Mouse (Mus musculus) stomach, postnatal 0 days (tissue): Measurements from ENCODE around the gene Scaf4. TPM values are rescaled to one million over a fixed set of nuclear protein-coding genes. Genes with fewer than 3 reads are reported as not detected.
A peak's percentile ranks its signal among the peaks of the same experiment; 100 is the strongest.

Experiments
- ATAC-seq: fragments of 200-750 bp; cut with Nextera tagmentation; 2 replicates; pipeline ENCODE4 v1.8.0; 2017; ENCODE audit not compliant: low FRiP score, low TSS enrichment
- DNase-seq: peaks from one replicate; pipeline ENCODE4 v3.0.0-alpha.2; 2016; ENCODE audit warnings: low spot score
- H3K27ac ChIP-seq: fragments of 300-500 bp; sonication (generic); replicated peaks from 2 replicates; pipeline ENCODE4 v1.5.1; 2014; ENCODE audit warnings: mild to moderate bottlenecking, control low read depth
- H3K27me3 ChIP-seq: fragments of 300-500 bp; sonication (generic); 2 replicates; pipeline ENCODE4 v1.6.1; 2014; ENCODE audit warnings: low read length; ENCODE audit not compliant: control insufficient read depth, insufficient read depth
- H3K36me3 ChIP-seq: fragments of 300-500 bp; sonication (generic); 2 replicates; pipeline ENCODE4 v1.6.1; 2014; ENCODE audit warnings: low read length, mixed read lengths; ENCODE audit not compliant: control insufficient read depth, insufficient read depth
- H3K4me1 ChIP-seq: fragments of 300-500 bp; sonication (generic); replicated peaks from 2 replicates; pipeline ENCODE4 v1.6.1; 2014; ENCODE audit warnings: antibody characterized with exemption; ENCODE audit not compliant: control insufficient read depth, insufficient read depth
- H3K4me2 ChIP-seq: fragments of 300-500 bp; sonication (generic); replicated peaks from 2 replicates; pipeline ENCODE4 v1.6.1; 2014; ENCODE audit warnings: low read depth, mild to moderate bottlenecking, control low read depth, moderate library complexity
- H3K4me3 ChIP-seq: fragments of 300-500 bp; sonication (generic); 2 replicates; pipeline ENCODE4 v1.5.1; 2014; ENCODE audit warnings: low read depth, low read length, control low read depth
- H3K9ac ChIP-seq: fragments of 300-500 bp; sonication (generic); 2 replicates; pipeline ENCODE4 v1.6.1; 2014; ENCODE audit warnings: mild to moderate bottlenecking, low read length, control low read depth, mixed read lengths
- H3K9me3 ChIP-seq: fragments of 300-500 bp; sonication (generic); 2 replicates; pipeline ENCODE4 v1.6.1; 2016; ENCODE audit warnings: low read length; ENCODE audit not compliant: control insufficient read depth
- CTCF ChIP-seq: IDR thresholded peaks from 2 replicates; pipeline ENCODE4 v1.5.1; 2016; ENCODE audit warnings: antibody characterized with exemption, low read depth, mild to moderate bottlenecking, moderate library complexity
- EP300 ChIP-seq: optimal IDR thresholded peaks from 2 replicates; pipeline ENCODE3; 2016; ENCODE audit warnings: antibody characterized with exemption
- WGBS: fragments of 180-500 bp; shearing (Covaris S2); extraction: QIAGEN DNeasy Blood & Tissue Kit; methylation state at CpG from one replicate; pipeline ENCODE4 v1.1.7; 2014; 5-methylcytosine and 5-hydroxymethylcytosine counted together
- polyA plus RNA-seq: library from polyadenylated mRNA; unstranded; fragments of >200 nt; fragmentation: Nextera tagmentation; extraction: Ambion mirVana; gene quantifications from 2 replicates; pipeline ENCODE4 v1.2.1, GENCODE M21; 2015

The Scaf4 gene
- polyA plus RNA-seq, 1 experiment from 2014 or later: 8.3 TPM

DNA sequence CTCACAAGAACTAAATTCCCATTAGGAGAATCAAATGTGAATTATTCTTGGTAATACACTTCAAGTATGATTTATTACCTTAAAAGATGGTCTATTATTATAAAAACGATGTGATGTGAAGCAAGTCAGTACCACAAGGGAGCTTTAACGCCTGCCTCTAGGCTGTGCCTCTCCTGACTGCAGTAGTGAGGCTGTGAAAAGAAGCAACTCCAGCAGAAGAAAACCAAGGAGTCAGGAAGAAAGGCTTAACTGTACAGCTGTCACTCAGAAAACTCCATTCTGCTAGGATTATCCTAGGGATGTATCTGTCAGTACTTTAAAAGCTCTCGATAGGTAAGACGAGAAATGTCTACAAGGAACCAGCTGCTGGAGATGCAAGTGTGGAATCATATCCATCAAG lies 42.4 kb downstream of the Scaf4 start:
- H3K27ac ChIP-seq: no peak overlapping the region
- H3K4me1 ChIP-seq: no peaks in the 10 kb centered on the region
- no peak overlapping the region for H3K9ac ChIP-seq
- no peak for TF ChIP-seq EP300
- TF ChIP-seq CTCF: no peak
- ATAC-seq: no peak
- WGBS: 65% methylated on average over 4 of the region's 4 CpGs
- no peak overlapping the region for H3K4me3 ChIP-seq
- peaks cover 24% of the 10 kb centered on the region for H3K36me3 ChIP-seq
- DNase-seq: no peak
- H3K27me3 ChIP-seq: no peaks in the 10 kb centered on the region
- H3K9me3 ChIP-seq: no peaks in the 10 kb centered on the region
- no peak overlapping the region for H3K4me2 ChIP-seq

DNA sequence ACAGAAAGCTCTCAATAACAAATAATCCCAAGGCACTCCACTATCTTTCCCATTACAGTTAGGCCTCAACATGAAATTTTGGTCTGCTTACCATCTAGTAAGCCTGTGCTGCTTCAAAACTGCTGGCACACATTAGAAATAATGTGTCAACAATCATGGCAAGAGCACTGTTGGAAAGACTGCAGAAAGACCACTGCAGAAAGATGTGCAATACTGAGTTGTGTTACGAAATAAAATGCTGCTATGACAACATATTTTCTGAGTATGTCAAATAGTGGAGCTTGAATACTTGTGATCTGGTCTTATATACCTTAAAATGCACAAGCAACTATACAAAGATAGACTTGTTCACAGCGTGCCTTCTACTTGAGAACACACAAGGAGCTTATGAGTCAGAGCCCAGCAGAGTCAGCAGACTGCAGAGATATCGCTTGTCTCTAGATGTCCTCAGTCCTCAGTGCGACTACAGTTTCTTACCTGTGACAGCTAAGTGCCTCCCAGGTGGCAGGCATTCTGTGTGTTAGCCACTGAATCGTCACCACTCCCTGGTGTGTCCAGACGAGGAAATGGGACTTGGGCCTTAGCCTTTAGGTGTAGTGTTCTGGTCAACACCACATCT lies 45.1 kb downstream of the Scaf4 start:
- Histone ChIP-seq H3K9ac (no peak overlapping the region), H3K4me2 (no peak overlapping the region), H3K27ac (no peak overlapping the region), H3K9me3 (no peaks in the 10 kb centered on the region), H3K4me1 (no peaks in the 10 kb centered on the region), H3K27me3 (no peaks in the 10 kb centered on the region), H3K36me3 (peaks cover 13% of the 10 kb centered on the region; the same call in 1 of the 2 replicates), H3K4me3 (no peak overlapping the region)
- WGBS: 79% methylated on average over 6 of the region's 6 CpGs
- TF ChIP-seq EP300 (no peak), CTCF (peak; percentile 27; the same call in 1 of the 2 replicates)
- DNase-seq: no peak
- ATAC-seq: peak; percentile 80

DNA sequence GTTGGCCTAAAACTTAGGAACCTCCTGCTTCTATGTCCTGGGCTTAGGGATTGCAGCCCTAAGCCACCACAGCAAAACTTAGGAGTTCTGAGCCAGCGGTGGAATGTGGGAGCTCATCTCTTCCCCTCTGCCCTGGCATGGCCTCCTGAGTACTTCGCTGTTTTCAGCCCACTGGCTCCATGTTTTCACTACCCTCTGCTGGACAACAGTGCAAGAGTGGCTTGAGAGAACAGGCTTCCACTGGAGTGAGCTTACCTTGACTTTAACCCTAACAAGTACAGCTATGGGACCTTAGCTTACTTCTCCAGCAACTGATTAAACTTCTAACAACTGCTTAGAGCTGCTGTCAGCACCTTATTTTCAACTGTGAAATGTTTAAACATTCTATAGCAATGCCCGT lies 49.1 kb downstream of the Scaf4 start:
- Histone ChIP-seq H3K9ac (no peak overlapping the region), H3K9me3 (no peaks in the 10 kb centered on the region), H3K4me2 (no peak overlapping the region), H3K27ac (no peak overlapping the region), H3K27me3 (no peaks in the 10 kb centered on the region), H3K4me1 (no peaks in the 10 kb centered on the region), H3K36me3 (peaks cover 2% of the 10 kb centered on the region; the same call in 1 of the 2 replicates), H3K4me3 (no peak overlapping the region)
- DNase-seq: no peak
- TF ChIP-seq CTCF (0 out of 2 replicates have a peak, but pooled peaks have one; percentile 24), EP300 (no peak)
- no peak for ATAC-seq
- 80% methylated on average over 3 of the region's 3 CpGs for WGBS

DNA sequence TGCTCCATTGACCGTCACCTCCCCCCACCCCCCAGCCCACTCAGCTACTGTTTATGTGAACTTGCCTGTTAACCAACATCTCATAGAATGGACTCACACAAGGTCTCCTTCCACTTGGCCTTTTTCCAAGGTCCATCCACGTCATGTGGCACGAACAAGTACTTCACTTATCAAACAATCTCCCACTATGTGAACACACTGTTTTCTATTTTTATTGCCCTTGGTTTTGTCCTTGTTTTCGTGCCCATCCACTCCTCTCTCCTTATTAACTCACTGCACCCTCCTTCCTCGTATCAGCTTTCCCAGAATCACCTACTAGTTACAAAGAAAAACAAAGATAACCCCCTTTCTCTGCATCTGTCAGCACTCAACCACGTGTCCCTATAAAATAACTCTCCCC lies 49.7 kb downstream of the Scaf4 start:
- Histone ChIP-seq H3K4me1 (no peaks in the 10 kb centered on the region), H3K4me3 (no peak overlapping the region), H3K4me2 (no peak overlapping the region), H3K27ac (no peak overlapping the region), H3K36me3 (peaks cover 4% of the 10 kb centered on the region), H3K9me3 (no peaks in the 10 kb centered on the region), H3K27me3 (no peaks in the 10 kb centered on the region), H3K9ac (no peak overlapping the region)
- ATAC-seq: no peak
- no peak for DNase-seq
- 68% methylated on average over 6 of the region's 6 CpGs for WGBS
- TF ChIP-seq CTCF: no peak
- no peak for TF ChIP-seq EP300

DNA sequence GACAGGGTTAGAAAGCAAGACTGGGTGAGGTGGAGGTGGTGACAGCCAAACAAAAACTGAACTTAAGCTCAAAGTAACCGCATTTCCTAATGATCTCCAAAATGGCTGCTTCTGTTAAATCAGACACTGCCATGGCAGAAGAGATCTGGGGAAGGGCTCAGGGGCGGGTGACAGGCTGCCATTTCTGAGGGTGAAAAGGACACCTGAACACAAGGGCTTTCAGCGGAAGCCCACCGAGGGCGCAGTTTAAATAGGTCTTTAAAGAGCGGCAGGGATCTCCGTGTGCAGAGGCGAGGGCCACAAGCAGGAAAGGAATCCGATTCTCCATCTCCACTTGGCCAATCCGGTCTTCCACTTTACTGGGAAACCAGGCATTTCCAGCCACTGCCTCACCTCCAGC lies 50.6 kb downstream of the Scaf4 start:
- ATAC-seq (no peak), DNase-seq (no peak)
- peaks cover 4% of the 10 kb centered on the region for H3K36me3 ChIP-seq
- TF ChIP-seq EP300 (no peak), CTCF (no peak)
- H3K9me3 ChIP-seq: no peaks in the 10 kb centered on the region
- H3K27ac ChIP-seq: no peak overlapping the region
- no peak overlapping the region for H3K4me2 ChIP-seq
- H3K4me1 ChIP-seq: no peaks in the 10 kb centered on the region
- no peak overlapping the region for H3K9ac ChIP-seq
- H3K27me3 ChIP-seq: no peaks in the 10 kb centered on the region
- WGBS: 94% methylated on average over 10 of the region's 10 CpGs
- H3K4me3 ChIP-seq: no peak overlapping the region

DNA sequence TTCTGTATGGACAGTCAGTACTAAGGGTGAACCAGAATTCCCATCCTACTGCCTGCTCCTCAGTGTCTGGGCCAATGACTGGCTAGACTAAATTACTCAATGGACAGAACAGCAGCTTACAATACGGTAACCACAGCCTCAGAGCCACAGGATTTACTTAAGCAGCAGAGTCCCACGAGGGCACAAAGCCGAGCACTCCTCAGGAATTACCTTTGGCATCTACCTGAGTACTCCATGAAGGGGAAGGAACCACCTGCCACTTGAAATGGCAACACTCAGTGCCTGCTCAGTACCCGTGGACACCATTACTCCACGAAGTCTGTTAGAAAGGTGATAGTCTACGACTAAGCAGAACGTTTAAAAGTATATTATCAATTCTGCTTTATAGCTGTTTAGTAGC lies 53.0 kb downstream of the Scaf4 start:
- Histone ChIP-seq H3K27me3 (no peaks in the 10 kb centered on the region), H3K27ac (no peak overlapping the region), H3K4me2 (no peak overlapping the region), H3K9ac (no peak overlapping the region), H3K4me1 (no peaks in the 10 kb centered on the region), H3K36me3 (peaks cover 7% of the 10 kb centered on the region), H3K4me3 (no peak overlapping the region), H3K9me3 (no peaks in the 10 kb centered on the region)
- TF ChIP-seq EP300 (no peak), CTCF (no peak)
- WGBS: 84% methylated on average over 7 of the region's 7 CpGs
- no peak for DNase-seq
- no peak for ATAC-seq
